Mouse (Mus musculus): ENCODE data around the gene 4931406P16Rik.

DNA sequence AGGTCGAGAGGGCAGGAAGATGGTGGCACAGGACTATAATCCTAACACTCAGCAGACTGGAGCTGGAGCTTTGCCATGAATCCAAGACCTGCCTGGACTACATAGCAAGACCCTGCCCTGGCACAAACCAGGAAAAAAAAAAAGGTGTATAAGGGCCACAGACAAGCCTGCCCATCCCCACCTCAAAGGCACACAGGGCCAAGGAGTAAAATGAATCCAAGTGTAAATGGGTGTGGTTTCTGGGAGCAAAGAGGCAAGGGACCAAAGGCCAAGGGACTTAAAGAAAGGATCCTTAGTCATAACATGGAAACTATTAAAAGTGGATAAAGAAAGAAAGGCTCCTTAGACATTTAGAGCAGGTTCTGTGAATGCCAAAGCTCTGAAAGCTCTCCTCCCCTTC, 94.9 kb downstream of the 4931406P16Rik start:
- TF ChIP-seq POLR2A (IDR thresholded peaks at IDR 0.05; ENCODE audit: borderline replicate concordance, insufficient read depth, low read length): no peak
- no peak for TF ChIP-seq CTCF (IDR thresholded peaks at IDR 0.05; ENCODE audit: borderline replicate concordance, insufficient read depth, low read depth, low read length)
